Mouse (Mus musculus): ENCODE results near the gene Rbm7. TPM values are rescaled to one million over a fixed set of nuclear protein-coding genes. Genes with fewer than 3 reads are reported as not detected.

Gene Rbm7
- total and polyA plus RNA-seq, 3 experiments = 73.4 to 220 (median 91.9) TPM

- TF ChIP-seq ZC3H11A (IDR thresholded peaks at IDR 0.05; ENCODE audit: low read depth, low read length) = no peak
- no peak for TF ChIP-seq RCOR1 (conservative IDR thresholded peaks at IDR 0.05; ENCODE audit: low read depth, low read length)
- TF ChIP-seq JUN (IDR thresholded peaks at IDR 0.05; ENCODE audit: insufficient read depth, low read depth, low read length) = no peak
- no peak for TF ChIP-seq MAFK (IDR thresholded peaks at IDR 0.05; ENCODE audit: insufficient replicate concordance, low read length)
- no peak for TF ChIP-seq ZKSCAN1 (IDR thresholded peaks at IDR 0.05; ENCODE audit: borderline replicate concordance, low read depth, low read length)
- no peak for TF ChIP-seq CTCF (conservative IDR thresholded peaks at IDR 0.05 in 1 of 2, IDR thresholded peaks at IDR 0.05 in 1 of 2; ENCODE audit: low read depth in 2 of 2, low read length in 2 of 2)
- peak; percentile 30; the same call in 1 of the 2 replicates for TF ChIP-seq ETS1 (conservative IDR thresholded peaks at IDR 0.05; ENCODE audit: low read depth, low read length)
- no peak; the same call in 1 of the 2 replicates for TF ChIP-seq HCFC1 (IDR thresholded peaks at IDR 0.05; ENCODE audit: low read depth, low read length)
- TF ChIP-seq POLR2A (IDR thresholded peaks at IDR 0.05; ENCODE audit: low read depth, low read length) = 0 out of 2 replicates have a peak, but pooled peaks have one; percentile 28
These were observed 20.7 kb downstream of the Rbm7 start (continued) for GRCm38 (mm10) chr9:48474367-48474766.

GRCm38 (mm10) chr9:48473131-48473530 lies 22.0 kb downstream of the Rbm7 start:
- Histone ChIP-seq H3K9ac (ENCODE audit: insufficient read depth, low read depth) (no peak overlapping the region), H3K4me3 (replicated peaks in 1 of 3; ENCODE audit: low read depth in 2 of 3, low read length in 2 of 3, poor library complexity in 1 of 3) (no peak overlapping the region), H3K79me2 (replicated peaks; ENCODE audit: control insufficient read depth, extremely low read depth, insufficient read depth, poor library complexity, severe bottlenecking) (peaks cover 24% of the 10 kb centered on the region), H3K27ac (ENCODE audit: insufficient read depth, low read depth) (no peak overlapping the region), H3K9me3 (replicated peaks; ENCODE audit: low read length) (no peaks in the 10 kb centered on the region), H3K4me2 (ENCODE audit: insufficient read depth, low read depth, poor library complexity, severe bottlenecking) (no peak overlapping the region), H3K27me3 (replicated peaks) (no peaks in the 10 kb centered on the region), H3K4me1 (ENCODE audit: control insufficient read depth in 1 of 2, insufficient read depth in 2 of 2) (peaks cover 7 to 32% of the 10 kb centered on the region in 2 experiments), H3K36me3 (replicated peaks in 1 of 2; ENCODE audit: control insufficient read depth in 1 of 2, insufficient read depth in 1 of 2, low read length in 1 of 2) (peaks cover 36 to 93% of the 10 kb centered on the region in 2 experiments)
- in situ Hi-C loops (cut with MboI; ENCODE audit: low pct_ligation_motif_present, low pct_unique_long_range_greater_than_20kb, low sequenced_read_pairs) (no loop called here), dilution Hi-C loops (cut with MboI; ENCODE audit: extremely low pct_ligation_motif_present, extremely low pct_unique_long_range_greater_than_20kb, low sequenced_read_pairs) (no loop called here)
- TF ChIP-seq USF1 (IDR thresholded peaks at IDR 0.05; ENCODE audit: low read depth, low read length) (no peak), CHD1 (IDR thresholded peaks at IDR 0.05; ENCODE audit: low read depth, low read length) (no peak), ETS1 (conservative IDR thresholded peaks at IDR 0.05; ENCODE audit: low read depth, low read length) (no peak), SIN3A (IDR thresholded peaks at IDR 0.05; ENCODE audit: low read length) (no peak), USF2 (conservative IDR thresholded peaks at IDR 0.05; ENCODE audit: low read depth, low read length) (no peak), POLR2AphosphoS2 (IDR thresholded peaks at IDR 0.05; ENCODE audit: low read depth, low read length) (no peak), ZMIZ1 (IDR thresholded peaks at IDR 0.05; ENCODE audit: low read depth, low read length) (no peak), TBP (conservative IDR thresholded peaks at IDR 0.05; ENCODE audit: low read depth, low read length) (no peak), NELFE (IDR thresholded peaks at IDR 0.05; ENCODE audit: low read depth, low read length) (no peak), MEF2A (IDR thresholded peaks at IDR 0.05; ENCODE audit: borderline replicate concordance, low read depth, low read length) (no peak), CHD2 (IDR thresholded peaks at IDR 0.05; ENCODE audit: low read length) (no peak), SMC3 (IDR thresholded peaks at IDR 0.05; ENCODE audit: low read depth, low read length) (peak; percentile 38), RCOR1 (conservative IDR thresholded peaks at IDR 0.05; ENCODE audit: low read depth, low read length) (no peak), CTCF (conservative IDR thresholded peaks at IDR 0.05 in 1 of 2, IDR thresholded peaks at IDR 0.05 in 1 of 2; ENCODE audit: low read depth in 2 of 2, low read length in 2 of 2) (peak in 1 of 2 experiments; percentile 46; a peak in 1 of 4 replicates)
- no peak for DNase-seq (ENCODE audit: extremely low read depth)

Data from CH12.LX (cell line).